1 mouse cellular context compared by ENCODE assay signal in the genomic region with DNA sequence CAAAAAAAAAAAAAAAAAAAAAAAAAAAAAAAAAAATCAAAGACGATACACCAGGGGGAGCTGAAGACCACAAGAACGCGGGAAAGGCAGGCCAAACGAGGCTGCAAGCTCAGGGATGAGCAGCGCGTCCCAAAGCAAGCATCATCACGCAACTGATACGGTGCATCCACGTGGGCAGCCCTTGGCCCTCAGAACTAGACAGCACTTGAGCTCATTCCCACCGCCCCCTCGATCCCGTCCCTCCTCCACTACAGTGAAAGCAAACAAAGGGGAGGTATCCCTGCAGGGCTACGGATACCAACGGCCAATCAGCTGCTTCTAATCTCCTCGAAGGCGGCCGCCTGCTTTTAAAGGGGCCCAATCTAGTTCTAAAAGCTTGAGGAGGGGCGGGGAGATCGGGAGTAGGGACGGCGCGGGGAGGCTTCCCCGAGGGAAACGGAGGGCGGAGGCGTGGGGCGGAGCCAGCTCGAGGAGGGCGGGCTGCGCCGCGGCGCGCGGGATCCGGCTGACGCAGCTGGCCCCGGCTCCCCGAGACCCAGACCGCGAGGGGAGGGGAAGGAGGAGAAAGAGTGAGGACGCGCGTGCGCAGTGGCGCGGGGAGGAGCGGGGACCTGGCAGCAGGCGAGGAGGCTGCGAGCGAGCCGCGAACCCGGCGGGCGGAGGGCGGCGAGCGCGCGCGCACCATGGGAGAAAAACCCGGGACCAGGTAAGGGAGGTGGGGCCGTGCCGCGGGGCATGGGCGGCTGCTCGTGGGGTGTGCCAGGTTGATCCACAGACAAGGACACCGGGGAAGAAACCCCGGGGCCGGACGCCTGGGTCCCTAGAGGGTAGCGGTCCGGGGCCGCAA.
TF ChIP-seq lines count a peak whose summit lies in the region.

A gene (plus strand): TSS at position 588 of the 847 bp plus-strand sequence.

TF ChIP-seq in myocyte, 11 proteins besides CTCF, POLR2A, EP300 and RAD21 (continued from another document):
- TF ChIP-seq TCF12 (IDR thresholded peaks at IDR 0.05; ENCODE audit: insufficient read depth, poor library complexity, severe bottlenecking) (no peak), MAX (IDR thresholded peaks at IDR 0.05; ENCODE audit: low read depth) (no peak), USF1 (IDR thresholded peaks at IDR 0.05; ENCODE audit: low read depth) (peak; percentile 32), SRF (IDR thresholded peaks at IDR 0.05; ENCODE audit: control insufficient read depth, insufficient read length, low read depth) (peak; percentile 30)
